ENCODE assay signal across 8 mouse cellular contexts in the genomic region with DNA sequence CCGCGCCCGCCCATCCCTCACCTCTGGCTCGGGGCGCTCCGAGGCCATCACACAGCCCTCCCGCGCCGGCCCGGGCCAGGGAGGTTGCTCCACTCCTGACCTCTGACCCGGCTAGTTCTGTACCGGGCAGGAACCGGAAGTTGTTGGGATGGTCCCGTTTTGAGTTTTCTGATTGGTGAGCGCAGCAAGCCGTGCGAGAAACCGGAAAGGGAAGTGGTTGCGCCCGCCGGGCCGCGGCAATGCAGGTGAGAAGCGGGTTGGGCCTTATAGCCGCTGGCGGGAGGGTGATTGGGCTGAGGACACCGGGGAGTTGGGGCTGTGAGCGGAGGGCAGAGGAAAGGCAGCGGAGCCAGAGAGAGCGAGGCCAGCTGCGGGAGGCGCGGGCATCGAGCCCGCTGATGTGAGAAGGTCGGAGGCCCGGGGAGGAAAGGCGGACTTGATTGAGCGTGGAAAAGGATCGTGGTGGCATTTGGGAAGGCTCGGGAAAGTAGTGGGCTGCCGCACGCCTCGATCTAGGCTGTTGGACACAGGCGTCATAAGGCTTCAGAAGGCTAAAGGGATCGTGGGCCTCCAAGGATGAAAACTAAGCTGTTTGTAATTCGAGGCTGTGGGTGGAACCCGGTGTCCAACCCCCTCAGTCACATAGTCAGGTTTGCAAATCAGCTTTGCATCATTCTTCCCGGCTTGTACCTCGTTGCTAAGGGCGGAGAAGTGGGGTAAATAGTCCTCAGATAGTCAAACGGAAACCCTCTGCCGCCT. TPM values are rescaled to one million over a fixed set of nuclear protein-coding genes. Genes with fewer than 3 reads are reported as not detected.
DNase-seq lines count a peak whose midpoint lies in the region; ATAC-seq lines count a peak whose summit lies in the region.

TSS of gene Szt2 (minus strand) at position 132 of the 759 bp plus-strand sequence.
TSS of gene Med8 (plus strand) at position 196 of the 759 bp plus-strand sequence.

- peak within 1 kb of the TSS; percentile 75 for H3K4me2 ChIP-seq in hindbrain, embryonic 16.5 days (ENCODE audit: low read length)

- peaks cover 36% of the 10 kb centered on the region for H3K79me2 ChIP-seq in macrophage (ENCODE audit: inconsistent target)

- H3K27ac ChIP-seq in hindbrain, embryonic 16.5 days (ENCODE audit: low read depth, low read length): peak within 1 kb of the TSS; percentile 72
- peak within 1 kb of the TSS; percentile 57 for H3K27ac ChIP-seq in macrophage

- peaks cover 16% of the 10 kb centered on the region for H3K4me1 ChIP-seq in hindbrain, embryonic 16.5 days (ENCODE audit: control insufficient read depth, insufficient read depth, low read depth, low read length)

- H3K4me3 ChIP-seq in hindbrain, embryonic 16.5 days (ENCODE audit: low read length): peak within 1 kb of the TSS; percentile 98
- peak within 1 kb of the TSS; percentile 88 for H3K4me3 ChIP-seq in macrophage (ENCODE audit: inconsistent target)

- no peaks in the 10 kb centered on the region for H3K27me3 ChIP-seq in hindbrain, embryonic 16.5 days (replicated peaks; ENCODE audit: control insufficient read depth, insufficient read depth, low read length)

- DNase-seq in T-cell, adult 2 months (ENCODE audit: low spot score): peak; percentile 93
- DNase-seq in cerebellum, postnatal 36 days: peak; percentile 87 to 90
- peak; percentile 94 for DNase-seq in gastrocnemius, adult 18-20 months (ENCODE audit: low spot score)
- peak; percentile 86 to 92 for DNase-seq in left cerebral cortex, adult 18-20 months (ENCODE audit: low spot score in 2 of 2)
- peak; percentile 95 for DNase-seq in right cerebral cortex, adult 18-20 months
- DNase-seq in urinary bladder, postnatal 10 days (ENCODE audit: low spot score): peak; percentile 62

- under 1% methylated on average over 53 of the region's 53 CpGs for WGBS in hindbrain, embryonic 16.5 days
- 2% methylated on average over 53 of the region's 53 CpGs for WGBS in macrophage (ENCODE audit: missing documents)

- H3K36me3 ChIP-seq in hindbrain, embryonic 16.5 days (ENCODE audit: control insufficient read depth, insufficient read depth, low read length): peaks cover 19% of the 10 kb centered on the region
- peaks cover 39% of the 10 kb centered on the region for H3K36me3 ChIP-seq in macrophage (ENCODE audit: inconsistent target)

- peak; percentile 96 for ATAC-seq in hindbrain, embryonic 16.5 days

- H3K9me3 ChIP-seq in hindbrain, embryonic 16.5 days (ENCODE audit: control insufficient read depth, low read length): no peaks in the 10 kb centered on the region

- peak within 1 kb of the TSS; percentile 92 for H3K9ac ChIP-seq in hindbrain, embryonic 16.5 days (ENCODE audit: low read depth, low read length)

RNA-seq across cellular contexts. Expression of gene Szt2, which starts in this region (rescaled TPM):
- total RNA-seq in gastrocnemius, adult 18-20 months (2021): 1 to 10 TPM; 4.6 to 5.6 TPM
- polyA plus RNA-seq in hindbrain, embryonic 16.5 days (2015; fragmentation: Nextera tagmentation; extraction: Ambion mirVana): 8.0 and 8.7 TPM in 2 replicates
- total RNA-seq in left cerebral cortex, adult 18-20 months (2021): 10 to 100 TPM; 30.0 to 33.1 TPM
- total RNA-seq in macrophage (2018; cell fraction: chromatin; rRNA removed): 100 to 1,000 TPM in 13 of 26 experiments, 10 to 100 TPM in 13; 30.9 to 162 (median 101) TPM
- total RNA-seq in macrophage (2018; cell fraction: cytosol; rRNA removed): 10 to 100 TPM in 1 of 26 experiments, 1 to 10 TPM in 25; 3.0 to 10.1 (median 6.3) TPM
- 10 to 100 TPM; 13.0 to 75.8 (median 34.8) TPM for total RNA-seq in macrophage (2018; cell fraction: nucleus; rRNA removed)
- polyA plus RNA-seq in macrophage (2018): 3.0 to 9.6 TPM (median 5.2 TPM) in 3 replicates

RNA-seq across cellular contexts. Expression of gene Med8, which starts in this region (rescaled TPM):
- total RNA-seq in gastrocnemius, adult 18-20 months (2021): 10 to 100 TPM; 38.6 to 39.2 TPM
- polyA plus RNA-seq in hindbrain, embryonic 16.5 days (2015; fragmentation: Nextera tagmentation; extraction: Ambion mirVana): 94.7 and 99.3 TPM in 2 replicates
- 10 to 100 TPM; 53.8 to 60.7 TPM for total RNA-seq in left cerebral cortex, adult 18-20 months (2021)
- 100 to 1,000 TPM in 7 of 26 experiments, 10 to 100 TPM in 19; 36.6 to 127 (median 86.3) TPM for total RNA-seq in macrophage (2018; cell fraction: chromatin; rRNA removed)
- 10 to 100 TPM; 49.5 to 95.3 (median 73.1) TPM for total RNA-seq in macrophage (2018; cell fraction: cytosol; rRNA removed)
- 100 to 1,000 TPM in 2 of 26 experiments, 10 to 100 TPM in 24; 34.9 to 104 (median 66.9) TPM for total RNA-seq in macrophage (2018; cell fraction: nucleus; rRNA removed)
- 69.4 to 89.5 TPM (median 85.4 TPM) in 3 replicates for polyA plus RNA-seq in macrophage (2018)

Comparison
In these comparisons a context has a peak if more than half of its experiments do, and no peak if none do; other contexts are left out.
1. Peak in every context shown above with its lines: DNase-seq, ATAC-seq, H3K4me3 ChIP-seq and H3K27ac ChIP-seq.
2. RNA of gene Szt2 (total RNA-seq): 30.0 to 33.1 TPM in left cerebral cortex, adult 18-20 months; 4.6 to 5.6 TPM in gastrocnemius, adult 18-20 months; every median in the first group is over 4 times any median in the second.